Mouse (Mus musculus): Measurements from ENCODE around the gene Amdhd2.
A peak's percentile ranks its signal among the peaks of the same experiment; 100 is the strongest.
"Not testable (repeated sequence)": the region's sequence is repeated elsewhere in the genome, so short reads cannot be mapped to it uniquely, and the experiment has no call there.

Amdhd2 gene

DNA sequence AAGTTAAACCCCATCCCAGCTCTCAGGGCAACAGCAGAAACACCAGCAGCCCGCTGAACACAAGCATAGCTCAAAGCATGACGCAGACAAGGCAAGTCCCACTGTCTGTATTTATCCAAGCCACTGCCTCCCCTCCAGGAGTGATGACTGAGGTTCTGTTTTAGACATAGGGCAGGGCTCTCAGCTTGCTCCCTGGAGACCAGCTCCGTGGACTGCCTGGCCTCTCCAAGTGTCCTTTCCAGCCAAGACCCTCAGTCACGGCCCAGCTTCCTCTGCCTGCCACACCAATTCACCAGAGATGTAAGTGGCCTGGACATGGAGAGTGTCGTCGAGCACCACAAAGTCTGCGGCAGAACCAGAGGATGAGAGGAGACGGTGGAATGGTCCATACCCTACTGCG, 7.8 kb downstream of the Amdhd2 start:
- DNase-seq, result no peak

- no peak for DNase-seq
Measured at GRCm38 (mm10) chr17:24154463-24154862, 9.1 kb downstream of the Amdhd2 start.

- DNase-seq, result peak; percentile 80
Measured at GRCm38 (mm10) chr17:24151890-24152563, 11.5 kb downstream of the Amdhd2 start.

GRCm38 (mm10) chr17:24151382-24151781, 12.2 kb downstream of the Amdhd2 start:
- no peak for DNase-seq

GRCm38 (mm10) chr17:24150824-24151223, 12.7 kb downstream of the Amdhd2 start, which contains the start of gene Pdpk1:
Gene Pdpk1, minus strand, starts transcription at chr17:24150924.
- DNase-seq, result no peak

DNA sequence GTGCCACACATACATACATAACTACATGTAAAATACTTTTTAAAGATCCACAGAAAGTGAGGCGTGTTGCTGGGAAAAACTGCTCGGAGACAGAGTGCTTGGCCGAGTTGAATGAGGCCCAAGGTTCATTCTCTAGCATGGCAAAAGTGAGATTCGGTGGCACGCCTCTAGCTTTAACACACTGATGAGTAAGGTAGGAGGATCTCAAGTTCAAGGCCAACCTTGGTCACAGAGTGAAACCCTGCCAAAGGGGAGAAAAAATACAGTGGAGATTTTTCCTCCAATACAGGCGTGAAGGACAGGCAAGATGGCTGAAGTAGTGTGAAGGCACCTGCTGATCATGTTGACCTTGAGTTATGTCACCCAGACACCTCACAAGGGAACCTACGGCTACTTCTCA, 14.1 kb downstream of the Amdhd2 start:
- no peak for DNase-seq

DNA sequence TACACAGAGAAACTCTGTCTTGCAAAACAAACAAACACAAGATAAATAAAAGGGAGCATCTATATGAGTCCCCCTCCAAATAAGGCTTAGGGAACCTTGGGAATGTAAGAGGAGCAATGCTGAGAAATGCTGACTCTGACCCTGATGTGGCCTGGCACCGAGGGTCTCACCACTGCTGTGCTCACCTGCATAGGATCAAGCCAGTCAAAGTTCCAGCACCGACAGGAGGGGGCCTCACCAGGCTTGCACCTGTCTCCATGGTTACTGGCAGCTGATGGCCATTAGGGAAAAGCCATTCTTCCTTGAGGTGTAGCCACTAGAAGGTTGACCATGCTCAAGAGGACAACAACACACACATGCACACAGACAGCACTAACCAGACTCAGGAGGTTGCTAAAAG, 20.7 kb downstream of the Amdhd2 start:
- no peak for DNase-seq

GRCm38 (mm10) chr17:24141425-24141920, 22.1 kb downstream of the Amdhd2 start:
- peak; percentile 98 for DNase-seq

DNA sequence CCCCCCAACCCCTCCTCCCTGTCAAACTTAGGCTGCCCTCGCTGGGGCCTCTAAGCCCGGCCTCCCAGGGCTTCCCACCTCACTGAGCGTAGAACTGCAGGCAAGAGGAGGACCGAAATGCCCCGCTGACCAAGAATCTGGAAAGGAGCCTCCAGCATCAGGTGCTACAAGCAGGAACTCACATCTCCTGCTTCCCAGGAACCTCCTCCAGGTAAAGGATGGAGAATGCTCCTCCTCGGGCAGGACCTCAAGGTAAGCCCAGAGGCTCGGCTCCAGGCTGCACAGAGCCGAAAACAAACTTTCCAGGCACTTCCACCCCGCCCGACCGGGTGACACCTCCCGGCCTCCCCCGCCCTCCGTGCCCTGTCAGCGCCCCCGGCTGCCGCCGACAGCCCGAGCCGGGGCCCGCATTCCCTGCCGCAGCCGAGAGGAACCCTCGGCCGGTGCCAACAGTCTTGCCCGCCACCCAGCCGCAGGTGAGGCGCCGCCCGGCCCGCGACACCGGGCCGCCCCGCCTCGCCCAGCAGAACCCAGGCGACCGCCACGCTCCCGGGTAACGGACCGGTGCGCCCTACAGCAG, 22.6 kb downstream of the Amdhd2 start:
- DNase-seq, result peak; percentile 64

DNA sequence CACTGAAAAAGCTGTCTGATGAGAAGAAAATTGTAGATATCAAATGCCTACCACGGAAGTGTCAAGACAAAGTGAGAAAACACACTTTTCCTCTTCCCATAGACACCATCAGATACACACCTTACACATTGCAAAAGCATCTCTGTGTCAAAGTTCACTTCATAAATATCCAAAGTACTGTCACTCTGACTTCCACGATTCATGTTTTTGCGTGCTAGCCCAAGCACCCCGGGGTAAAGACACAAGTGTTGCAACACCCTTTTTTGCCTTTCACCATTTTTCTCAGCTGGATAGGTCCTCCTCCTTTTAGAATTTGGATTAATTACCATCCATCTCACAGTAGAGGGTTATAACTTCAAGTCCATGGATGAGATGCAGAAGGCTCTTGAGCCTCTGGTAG, 23.6 kb downstream of the Amdhd2 start:
- DNase-seq, result no peak

DNA sequence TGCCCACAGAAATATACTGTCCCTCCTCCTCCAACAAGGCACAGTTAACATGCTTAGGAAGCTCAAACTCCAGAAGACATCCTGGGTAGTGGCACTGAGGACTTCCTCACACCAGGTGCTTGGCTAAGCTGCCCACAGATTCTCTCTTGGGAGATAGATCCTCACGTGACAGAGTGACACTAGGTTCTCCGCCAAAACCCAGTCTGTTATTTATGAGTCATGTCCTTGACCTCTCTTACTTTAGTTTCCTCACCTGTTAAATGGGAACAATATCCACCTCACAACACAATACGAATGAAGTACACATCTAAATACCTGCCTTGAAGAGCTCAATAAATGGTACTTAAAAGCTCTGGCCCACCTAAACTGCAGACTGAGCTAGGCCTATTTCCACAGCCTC, 24.3 kb downstream of the Amdhd2 start:
- DNase-seq, result no peak

DNA sequence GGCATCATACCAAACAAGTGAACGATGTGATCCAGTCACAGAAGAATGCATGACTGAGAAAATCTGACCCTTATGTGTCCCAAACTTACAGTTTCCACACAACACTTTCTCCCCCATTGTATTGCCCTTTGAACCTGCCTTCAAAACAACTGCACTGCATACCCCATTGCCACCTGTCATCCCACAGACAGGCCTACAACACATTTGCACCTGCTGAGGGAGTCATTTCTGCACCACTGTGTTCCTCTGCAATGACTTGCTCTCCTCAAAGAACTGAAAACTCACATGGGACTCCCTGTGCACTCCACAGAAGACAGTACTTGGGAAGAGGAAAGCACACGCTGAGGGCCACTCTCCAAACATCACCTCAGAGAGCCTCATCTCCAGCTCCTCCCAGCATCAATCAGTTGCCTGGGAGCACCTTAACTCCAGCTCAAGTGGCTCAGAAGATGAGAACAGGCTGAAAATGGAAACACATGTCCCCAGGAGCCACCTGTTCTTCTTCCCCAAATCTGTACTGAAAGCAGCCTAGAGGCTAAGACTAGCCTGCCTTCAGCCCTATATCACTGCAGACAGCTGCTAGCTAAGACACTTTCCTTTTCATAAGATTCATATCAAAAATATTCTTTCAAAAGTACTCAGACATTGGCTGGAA, 26.2 kb downstream of the Amdhd2 start:
- DNase-seq, result no peak

- no peak for DNase-seq
Measured at GRCm38 (mm10) chr17:24134062-24134461, 29.5 kb downstream of the Amdhd2 start.

DNA sequence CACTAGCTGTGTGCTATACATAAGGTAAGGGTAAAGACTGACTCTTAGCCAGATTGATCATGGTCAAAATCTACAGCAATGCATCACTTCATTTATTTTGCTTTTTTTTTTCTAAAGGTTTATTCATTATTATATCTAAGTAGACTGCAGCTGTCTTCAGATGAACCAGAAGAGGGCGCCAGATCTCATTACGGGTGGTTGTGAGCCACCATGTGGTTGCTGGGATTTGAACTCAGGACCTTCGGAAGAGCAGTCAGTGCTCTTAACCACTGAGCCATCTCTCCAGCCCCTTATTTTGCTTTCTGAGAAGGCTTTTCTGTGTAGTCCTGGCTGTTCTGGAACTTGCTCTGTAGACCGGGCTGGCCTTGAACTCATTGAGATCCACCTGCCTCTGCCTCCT, 30.6 kb downstream of the Amdhd2 start:
- DNase-seq, result not testable (repeated sequence)

GRCm38 (mm10) chr17:24131570-24131969, 32.0 kb downstream of the Amdhd2 start:
- no peak for DNase-seq

GRCm38 (mm10) chr17:24129246-24129645, 34.3 kb downstream of the Amdhd2 start:
- DNase-seq, result not testable (repeated sequence)

DNA sequence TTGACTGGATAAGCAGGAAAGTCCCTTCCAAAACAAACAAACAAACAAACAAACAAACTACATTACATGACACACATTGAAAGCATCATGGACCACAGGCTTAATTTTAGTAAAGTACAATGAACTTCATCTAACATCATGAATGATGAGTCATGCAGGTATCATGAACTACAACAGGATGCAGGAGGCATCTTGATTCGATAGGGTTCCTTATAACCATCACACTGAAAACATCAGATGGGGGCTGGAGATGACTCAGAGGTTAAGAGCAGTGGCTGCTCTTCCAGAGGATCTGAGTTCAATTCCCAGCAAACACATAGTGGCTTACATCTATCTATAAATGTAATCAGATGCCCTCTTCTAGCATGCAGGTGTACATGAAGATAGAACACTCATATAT, 36.0 kb downstream of the Amdhd2 start:
- DNase-seq, result no peak

DNA sequence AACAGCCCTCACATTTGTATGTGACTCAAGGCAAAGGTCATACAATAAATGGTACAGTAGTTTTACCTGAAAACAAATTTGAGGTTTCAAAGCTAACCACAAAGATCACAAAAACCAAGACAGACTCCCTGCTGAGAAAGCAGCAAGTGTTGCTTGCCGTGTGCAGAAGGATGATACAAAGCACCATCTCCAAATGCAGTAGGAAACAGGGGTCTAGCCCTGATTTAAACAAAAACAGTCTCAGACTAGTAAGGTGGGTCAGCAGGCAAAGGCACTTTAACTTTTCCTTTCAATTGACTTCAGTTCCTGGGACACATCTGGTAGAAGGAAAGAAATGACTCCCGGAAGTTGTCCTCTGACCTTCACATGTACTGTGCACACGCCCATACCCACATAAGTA, 36.8 kb downstream of the Amdhd2 start:
- DNase-seq, result no peak

DNA sequence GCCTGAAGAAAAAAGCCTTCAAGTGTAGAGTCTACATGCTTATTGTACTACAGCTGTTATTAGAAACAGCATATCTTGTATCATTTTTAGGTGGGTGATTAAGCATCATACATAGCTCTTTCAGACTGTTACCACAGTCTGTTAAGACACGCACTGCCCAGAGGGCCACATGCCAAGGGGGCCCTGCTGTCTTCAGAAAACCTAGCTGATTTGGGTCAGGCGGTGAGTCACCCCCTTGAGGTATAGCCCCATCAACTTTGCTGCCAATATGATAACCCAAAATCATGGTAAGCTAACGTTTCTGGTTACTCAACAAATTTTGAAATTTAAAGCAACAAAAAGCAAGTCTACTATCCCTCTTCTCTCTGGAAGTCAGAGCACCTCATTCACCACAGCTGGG, 44.1 kb downstream of the Amdhd2 start:
- DNase-seq, result no peak

DNA sequence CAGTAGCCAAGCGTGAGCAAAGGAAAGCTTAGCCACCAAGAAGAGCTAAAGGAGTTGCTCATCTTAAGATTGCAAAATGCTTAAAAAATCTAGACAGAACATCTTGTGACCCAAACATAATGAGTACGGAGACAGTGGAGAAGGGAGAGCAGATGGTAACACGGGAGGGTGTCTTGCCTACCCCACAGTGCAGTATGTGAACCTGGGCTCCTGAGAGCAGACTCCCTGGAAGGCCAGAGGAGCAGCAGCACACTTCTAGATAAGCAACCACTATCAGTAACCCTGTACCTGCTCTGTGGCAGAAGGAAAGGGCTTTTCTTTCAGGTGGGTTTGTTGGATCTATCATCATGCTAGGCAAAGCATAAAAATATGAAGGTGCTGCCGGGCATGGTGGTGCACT, 50.5 kb downstream of the Amdhd2 start:
- DNase-seq, result peak; percentile 65

- no peak for DNase-seq
Measured at GRCm38 (mm10) chr17:24111256-24111655, 52.3 kb downstream of the Amdhd2 start.

DNA sequence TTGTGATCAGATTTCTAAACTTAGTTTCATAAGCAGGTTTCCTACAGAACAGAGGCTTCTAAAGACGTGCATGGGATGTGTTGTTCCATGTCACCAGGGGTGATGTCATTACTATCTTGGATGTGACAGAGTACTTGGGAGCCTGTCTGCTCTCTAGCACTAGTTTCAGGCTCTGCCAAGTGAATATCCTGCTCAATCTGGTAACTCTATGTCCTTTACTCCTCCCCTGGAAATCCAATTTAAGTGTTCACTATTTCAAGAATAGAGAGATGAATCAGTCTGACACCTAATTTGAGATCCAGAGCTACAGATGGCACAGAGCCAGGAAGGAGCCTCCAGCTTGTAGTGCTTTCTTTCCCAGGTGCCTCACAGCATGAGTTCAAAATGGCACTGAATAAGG, 54.7 kb downstream of the Amdhd2 start:
- DNase-seq, result peak; percentile 62
